Mouse (Mus musculus): ENCODE data around the gene Cnbd2.
"Not testable (repeated sequence)": the region's sequence is repeated elsewhere in the genome, so short reads cannot be mapped to it uniquely, and the experiment has no call there.

Cnbd2 gene

GRCm38 (mm10) chr2:156392461-156393154 lies 80.5 kb downstream of the Cnbd2 start:
- peak; percentile 73 to 79 for DNase-seq (ENCODE audit: low spot score in 2 of 2)

DNA sequence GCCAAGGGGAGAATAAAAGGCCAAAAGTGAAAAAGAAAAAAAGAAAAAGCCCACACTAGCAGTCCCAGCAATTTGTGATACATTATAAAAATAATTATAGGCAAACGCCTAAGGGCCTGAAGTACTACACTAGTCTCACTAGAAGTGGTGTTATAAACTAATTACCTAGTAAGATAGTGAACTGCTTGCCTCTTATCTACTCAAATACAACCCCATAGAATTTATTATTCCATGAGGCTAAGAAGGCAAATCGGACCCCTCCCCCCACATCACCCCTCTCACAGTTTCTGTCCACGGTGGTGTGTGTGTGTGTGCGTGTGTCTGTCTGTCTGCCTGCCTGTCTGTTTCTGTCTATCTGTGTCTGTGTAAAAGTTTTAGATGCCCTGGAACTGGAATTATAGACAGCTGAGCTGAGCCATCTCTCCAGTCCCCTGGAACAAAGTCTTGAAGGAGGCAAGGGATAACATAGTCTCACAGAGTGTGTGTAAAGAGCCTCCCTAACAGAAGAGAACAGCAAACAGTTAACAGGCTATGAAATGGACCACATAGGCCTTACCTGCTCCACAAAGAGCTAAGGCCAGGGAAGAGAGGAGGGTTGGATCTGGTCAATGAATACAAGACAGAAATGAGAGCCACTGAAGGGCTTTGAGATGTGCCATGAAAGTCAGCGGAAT lies 81.2 kb downstream of the Cnbd2 start:
- no peak for DNase-seq (ENCODE audit: low spot score in 2 of 2)

DNA sequence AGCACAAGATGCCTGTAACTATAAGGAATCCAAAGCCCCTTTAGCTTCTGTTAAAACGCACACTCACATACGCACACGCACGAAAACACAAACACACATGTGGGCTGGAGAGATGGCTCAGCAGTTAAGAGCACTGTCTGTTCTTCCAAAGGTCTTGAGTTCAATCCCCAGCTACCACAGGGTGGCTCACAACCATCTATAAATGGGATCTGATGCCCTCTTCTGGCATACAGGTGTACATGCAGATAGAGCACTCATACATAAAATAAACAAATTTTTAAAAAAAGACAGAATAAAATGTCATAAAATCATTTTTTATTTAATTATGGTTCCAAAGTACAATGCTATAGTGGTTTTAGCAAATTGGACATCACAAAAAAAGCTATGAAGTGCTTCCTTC lies 82.2 kb downstream of the Cnbd2 start:
- DNase-seq (ENCODE audit: low spot score in 2 of 2), result no peak

DNA sequence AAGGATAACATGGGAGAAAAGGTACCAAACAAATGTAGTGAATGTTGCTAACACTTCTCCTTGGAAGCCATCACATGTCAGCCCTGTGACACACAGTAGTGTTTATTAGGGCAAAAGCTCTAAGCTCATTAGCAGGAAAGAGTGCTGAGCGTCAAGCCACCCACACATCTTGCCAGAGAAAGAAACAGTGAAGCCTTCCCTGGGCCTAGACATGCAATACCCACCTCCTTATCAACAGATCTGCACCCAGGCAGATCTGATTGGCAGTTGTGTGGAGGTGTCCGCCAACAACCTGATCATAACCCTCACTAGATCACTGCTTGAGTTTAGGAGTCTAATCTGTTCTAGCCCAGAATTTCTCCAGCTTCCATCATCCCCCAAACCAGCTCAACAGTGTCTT lies 84.0 kb downstream of the Cnbd2 start:
- no peak for DNase-seq (ENCODE audit: low spot score in 2 of 2)

DNA sequence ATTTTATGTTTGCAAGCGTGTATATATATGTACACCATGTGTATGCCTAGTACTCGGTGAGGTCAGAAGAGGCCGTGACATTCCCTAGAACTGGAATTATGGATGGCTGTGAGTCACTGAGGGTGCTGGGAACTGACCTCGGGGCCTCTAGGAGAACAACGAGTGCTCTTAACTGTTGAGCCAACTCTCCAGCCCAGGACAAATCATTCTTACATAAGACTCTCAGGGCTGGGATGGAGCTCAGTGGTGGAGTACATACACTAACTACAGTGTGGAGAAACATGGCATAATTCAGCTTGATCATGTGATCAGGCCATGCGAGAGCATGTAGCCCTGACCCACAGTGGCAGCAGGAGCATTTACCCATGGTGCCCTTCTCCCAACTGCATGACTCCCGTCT lies 85.9 kb downstream of the Cnbd2 start:
- DNase-seq (ENCODE audit: low spot score in 2 of 2), result no peak

- no peak for DNase-seq (ENCODE audit: low spot score in 2 of 2)
Observed at GRCm38 (mm10) chr2:156399485-156399884, 87.4 kb downstream of the Cnbd2 start.

GRCm38 (mm10) chr2:156401331-156401730 lies 89.2 kb downstream of the Cnbd2 start:
- DNase-seq (ENCODE audit: low spot score in 2 of 2), result no peak

DNA sequence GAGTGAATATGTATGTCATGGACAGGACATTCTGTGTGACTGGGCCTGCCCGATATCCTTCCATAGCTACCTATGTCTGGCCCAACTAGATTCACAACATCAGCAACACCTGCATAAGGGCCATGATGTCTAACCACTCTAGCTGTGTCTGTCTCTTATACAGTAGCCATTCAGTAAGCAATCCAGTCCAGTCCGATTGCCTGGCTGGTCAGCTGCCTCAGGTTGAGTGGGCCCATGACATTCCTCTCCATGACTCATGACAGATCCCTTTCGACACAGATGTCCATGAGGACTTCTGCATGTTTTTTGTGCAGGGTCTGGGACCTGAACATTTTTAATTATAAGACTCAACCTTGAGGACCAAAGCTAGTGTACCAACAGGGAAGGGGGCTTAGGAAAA lies 89.9 kb downstream of the Cnbd2 start:
- DNase-seq (ENCODE audit: low spot score in 2 of 2), result no peak

- no peak for DNase-seq (ENCODE audit: low spot score in 2 of 2)
Observed at GRCm38 (mm10) chr2:156406987-156407386, 94.9 kb downstream of the Cnbd2 start.

DNA sequence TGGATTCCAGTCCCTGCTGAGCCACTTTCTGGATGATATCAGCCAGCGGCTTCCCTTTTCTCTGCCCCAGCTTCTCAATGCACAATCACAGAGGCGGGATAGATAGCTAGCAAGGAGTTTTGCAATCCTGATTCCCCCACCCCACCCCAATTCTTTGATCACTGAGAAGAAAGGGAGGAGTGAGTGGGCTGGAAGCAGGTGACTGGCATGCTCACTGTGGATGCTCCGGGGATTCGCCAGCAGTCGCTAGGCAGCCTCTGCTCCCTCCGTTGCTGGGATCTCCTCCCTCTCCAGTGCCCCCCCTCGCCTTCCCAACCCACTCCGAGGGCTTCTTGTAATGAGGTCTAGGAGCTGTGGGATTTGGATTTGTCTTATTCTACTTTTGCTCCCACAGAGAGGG lies 96.1 kb downstream of the Cnbd2 start:
- DNase-seq (ENCODE audit: low spot score in 2 of 2), result no peak

GRCm38 (mm10) chr2:156411348-156411747 lies 99.2 kb downstream of the Cnbd2 start:
- DNase-seq (ENCODE audit: low spot score in 2 of 2), result not testable (repeated sequence)

- no peak for DNase-seq (ENCODE audit: low spot score in 2 of 2)
Observed at GRCm38 (mm10) chr2:156414996-156415395, 102.9 kb downstream of the Cnbd2 start.

DNA sequence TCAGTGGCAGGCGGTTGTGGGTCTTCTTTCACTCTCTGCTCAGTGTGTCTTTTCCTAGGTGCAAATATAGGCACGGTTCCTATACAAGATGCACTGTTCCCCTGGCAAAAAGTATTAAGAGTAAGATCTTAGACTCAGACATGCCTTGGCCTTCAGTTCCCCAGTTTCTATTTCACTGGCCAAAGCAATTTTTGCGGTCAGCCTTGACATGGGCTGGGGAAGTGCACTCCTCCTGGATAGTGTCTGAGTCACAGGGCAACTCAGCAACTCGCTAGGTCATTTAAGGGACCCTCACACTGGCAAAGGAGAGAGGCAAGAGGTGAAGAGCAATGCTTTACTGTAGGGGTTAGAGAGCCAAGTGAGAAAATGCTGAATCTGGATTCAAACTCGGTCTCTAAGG lies 103.6 kb downstream of the Cnbd2 start:
- DNase-seq (ENCODE audit: low spot score in 2 of 2), result no peak

GRCm38 (mm10) chr2:156417194-156417593 lies 105.1 kb downstream of the Cnbd2 start:
- DNase-seq (ENCODE audit: low spot score in 2 of 2), result no peak

GRCm38 (mm10) chr2:156418467-156418866 lies 106.4 kb downstream of the Cnbd2 start:
- DNase-seq (ENCODE audit: low spot score in 2 of 2), result no peak

GRCm38 (mm10) chr2:156420327-156420693 lies 108.2 kb downstream of the Cnbd2 start:
- no peak for DNase-seq (ENCODE audit: low spot score in 2 of 2)

- peak in 1 of 2 experiments; percentile 50 for DNase-seq (ENCODE audit: low spot score in 2 of 2)
Observed at GRCm38 (mm10) chr2:156420694-156421380, 108.7 kb downstream of the Cnbd2 start, which contains the start of gene Epb41l1. Epb41l1 (plus strand) TSS chr2:156420909.

GRCm38 (mm10) chr2:156421381-156422110 lies 109.4 kb downstream of the Cnbd2 start:
- no peak for DNase-seq (ENCODE audit: low spot score in 2 of 2)

DNA sequence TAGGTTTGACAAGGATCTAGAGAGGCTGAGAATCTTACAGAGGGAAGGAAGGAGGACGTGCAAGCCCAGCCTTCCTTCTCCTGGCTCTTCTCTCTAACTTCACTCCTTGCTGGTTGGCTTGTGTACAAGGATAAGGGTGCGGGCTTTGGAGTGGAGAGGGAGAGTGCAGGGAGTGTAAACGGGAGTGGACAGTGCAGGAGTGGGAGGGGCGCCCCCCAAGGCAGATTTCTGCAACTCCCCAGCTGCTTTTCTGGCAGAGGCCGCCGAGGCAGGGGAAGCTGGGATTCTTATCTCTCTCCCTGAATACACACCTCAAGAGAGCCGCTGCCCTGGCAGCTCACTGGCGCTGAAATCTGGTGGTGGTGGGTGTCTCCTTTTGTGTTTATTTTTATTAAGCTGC lies 110.5 kb downstream of the Cnbd2 start:
- DNase-seq (ENCODE audit: low spot score in 2 of 2), result no peak

DNA sequence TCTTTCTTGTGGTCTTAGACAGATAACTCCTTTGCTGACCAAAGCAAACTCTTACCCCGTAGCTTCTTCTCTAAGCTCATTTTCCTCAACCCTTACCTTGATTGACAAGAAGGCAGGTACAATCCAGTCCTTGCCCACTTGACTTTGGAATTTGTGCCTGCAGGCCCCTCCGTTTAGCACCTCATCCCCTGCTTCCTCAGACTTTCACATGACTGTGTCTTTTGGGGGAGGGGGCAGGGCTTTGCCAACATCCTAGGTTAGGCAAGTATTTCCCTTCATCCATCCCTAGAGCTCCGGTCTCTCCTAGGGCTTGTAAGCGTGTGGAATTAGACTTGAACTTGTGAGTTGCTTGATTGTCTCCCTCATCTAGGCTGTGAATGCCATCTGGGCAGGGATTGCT lies 111.6 kb downstream of the Cnbd2 start:
- no peak for DNase-seq (ENCODE audit: low spot score in 2 of 2)

Measured in urinary bladder, postnatal 4 days (tissue).